Mouse (Mus musculus): ENCODE measurements around the gene Duox1. TPM values are rescaled to one million over a fixed set of nuclear protein-coding genes. Genes with fewer than 3 reads are reported as not detected.

Gene Duox1
- polyA plus RNA-seq, 1 experiment: 0.16 TPM

- H3K4me1 ChIP-seq (ENCODE audit: control insufficient read depth, insufficient read depth, insufficient read length, low read length): peaks cover 9% of the 10 kb centered on the region
- H3K4me3 ChIP-seq (ENCODE audit: low read depth, low read length): no peak overlapping the region
- no peaks in the 10 kb centered on the region for H3K36me3 ChIP-seq (ENCODE audit: control insufficient read depth, insufficient read depth, low read length)
- H3K27ac ChIP-seq (ENCODE audit: insufficient read depth, low read depth, low read length): no peak overlapping the region
- no peaks in the 10 kb centered on the region for H3K27me3 ChIP-seq (ENCODE audit: control insufficient read depth, insufficient read depth, low read length)
- TF ChIP-seq CTCF (IDR thresholded peaks at IDR 0.05; ENCODE audit: extremely low read depth, insufficient read length, insufficient replicate concordance, low read depth, low read length) (no peak), POLR2A (IDR thresholded peaks at IDR 0.05; ENCODE audit: low read depth, low read length) (no peak)
- 68% methylated on average over 3 of the region's 3 CpGs for WGBS
Measured at GRCm38 (mm10) chr2:122356187-122356586, 40.7 kb downstream of the Duox1 start.

DNA sequence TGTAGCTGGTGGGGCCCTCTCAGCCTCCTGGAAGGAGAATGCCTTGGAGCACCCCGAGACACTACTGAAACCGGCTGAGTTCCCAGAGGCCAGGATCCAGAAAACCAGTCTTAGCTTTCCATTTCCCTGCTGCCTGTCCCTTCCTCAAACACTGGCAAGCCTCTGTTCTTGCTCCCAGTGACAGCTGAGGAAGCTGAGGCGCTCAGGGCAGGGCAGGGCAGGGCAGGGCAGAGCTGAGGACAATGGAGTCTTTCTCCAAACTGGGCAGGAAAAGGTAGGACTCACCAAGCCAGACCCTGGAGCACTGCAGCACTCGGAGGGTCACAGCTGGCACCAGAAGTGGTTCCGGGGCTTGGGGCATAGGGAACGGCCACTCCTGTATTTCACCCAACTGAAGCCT is 44.8 kb downstream of the Duox1 start:
- Histone ChIP-seq H3K27ac (ENCODE audit: insufficient read depth, low read depth, low read length) (no peak overlapping the region), H3K36me3 (ENCODE audit: control insufficient read depth, insufficient read depth, low read length) (no peaks in the 10 kb centered on the region), H3K4me1 (ENCODE audit: control insufficient read depth, insufficient read depth, insufficient read length, low read length) (peaks cover 15% of the 10 kb centered on the region), H3K4me3 (ENCODE audit: low read depth, low read length) (no peak overlapping the region), H3K27me3 (ENCODE audit: control insufficient read depth, insufficient read depth, low read length) (no peaks in the 10 kb centered on the region)
- no peak for TF ChIP-seq CTCF (IDR thresholded peaks at IDR 0.05; ENCODE audit: extremely low read depth, insufficient read length, insufficient replicate concordance, low read depth, low read length)
- TF ChIP-seq POLR2A (IDR thresholded peaks at IDR 0.05; ENCODE audit: low read depth, low read length): no peak
- 29% methylated on average over 6 of the region's 6 CpGs for WGBS

GRCm38 (mm10) chr2:122361181-122361580 is 45.7 kb downstream of the Duox1 start:
- WGBS: 39% methylated on average over 6 of the region's 6 CpGs
- Histone ChIP-seq H3K27me3 (ENCODE audit: control insufficient read depth, insufficient read depth, low read length) (no peaks in the 10 kb centered on the region), H3K27ac (ENCODE audit: insufficient read depth, low read depth, low read length) (0 out of 2 replicates have a peak overlapping the region, but pooled peaks have one; percentile 5), H3K4me3 (ENCODE audit: low read depth, low read length) (no peak overlapping the region), H3K4me1 (ENCODE audit: control insufficient read depth, insufficient read depth, insufficient read length, low read length) (peaks cover 14% of the 10 kb centered on the region), H3K36me3 (ENCODE audit: control insufficient read depth, insufficient read depth, low read length) (no peaks in the 10 kb centered on the region)
- TF ChIP-seq CTCF (IDR thresholded peaks at IDR 0.05; ENCODE audit: extremely low read depth, insufficient read length, insufficient replicate concordance, low read depth, low read length): no peak
- no peak for TF ChIP-seq POLR2A (IDR thresholded peaks at IDR 0.05; ENCODE audit: low read depth, low read length)

GRCm38 (mm10) chr2:122361868-122362621 is 46.6 kb downstream of the Duox1 start:
- Histone ChIP-seq H3K27me3 (ENCODE audit: control insufficient read depth, insufficient read depth, low read length) (no peaks in the 10 kb centered on the region), H3K36me3 (ENCODE audit: control insufficient read depth, insufficient read depth, low read length) (no peaks in the 10 kb centered on the region), H3K4me3 (ENCODE audit: low read depth, low read length) (no peak overlapping the region), H3K27ac (ENCODE audit: insufficient read depth, low read depth, low read length) (no peak overlapping the region; the same call in 1 of the 2 replicates), H3K4me1 (ENCODE audit: control insufficient read depth, insufficient read depth, insufficient read length, low read length) (peaks cover 12% of the 10 kb centered on the region)
- 47% methylated on average over 10 of the region's 10 CpGs for WGBS
- no peak for TF ChIP-seq POLR2A (IDR thresholded peaks at IDR 0.05; ENCODE audit: low read depth, low read length)
- TF ChIP-seq CTCF (IDR thresholded peaks at IDR 0.05; ENCODE audit: extremely low read depth, insufficient read length, insufficient replicate concordance, low read depth, low read length): no peak

DNA sequence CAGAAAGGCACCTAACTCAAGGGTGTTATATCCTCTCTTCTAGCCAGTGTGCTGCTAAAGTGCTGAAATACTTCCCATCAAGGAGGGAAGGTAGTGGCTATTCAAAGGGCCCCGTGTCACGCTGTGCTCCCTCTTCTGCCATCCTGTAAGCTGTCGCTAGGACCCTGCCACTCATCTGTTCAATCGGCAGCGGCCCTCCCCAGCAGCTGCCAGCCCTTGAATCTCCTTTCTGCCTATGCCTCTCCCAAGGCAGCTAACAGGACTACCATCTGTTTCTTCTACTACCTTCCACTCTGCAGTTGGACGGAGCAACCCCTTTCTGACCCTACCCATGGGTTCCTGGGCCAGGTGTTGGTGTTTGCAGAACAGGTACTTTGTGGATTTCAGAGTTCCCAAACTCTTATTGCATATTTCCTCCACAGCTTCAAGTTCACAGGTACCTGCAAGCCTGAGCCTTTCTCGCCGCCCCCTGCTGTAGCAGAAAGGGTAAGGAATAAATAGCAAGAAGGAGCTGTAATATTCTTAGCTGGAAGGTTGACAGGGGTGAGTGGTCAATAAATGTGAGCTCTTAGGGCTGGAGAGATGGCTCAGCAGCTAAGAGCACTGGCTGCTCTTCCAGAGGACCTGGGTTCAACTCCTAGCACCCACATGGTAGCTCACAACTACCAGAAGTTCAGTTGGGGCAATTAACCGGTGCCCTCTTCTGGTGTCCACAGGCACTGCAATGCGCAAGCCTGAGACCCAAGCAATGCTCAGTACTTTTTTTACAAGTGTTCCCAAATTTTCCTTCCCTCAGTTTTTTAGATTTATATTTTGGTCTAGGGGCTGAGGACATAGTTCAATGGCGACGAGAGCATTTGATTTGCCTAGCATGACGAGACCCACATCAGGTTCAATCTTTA is 47.4 kb downstream of the Duox1 start:
- 94% methylated on average over 13 of the region's 13 CpGs for WGBS
- no peaks in the 10 kb centered on the region for H3K27me3 ChIP-seq (ENCODE audit: control insufficient read depth, insufficient read depth, low read length)
- peaks cover 12% of the 10 kb centered on the region for H3K4me1 ChIP-seq (ENCODE audit: control insufficient read depth, insufficient read depth, insufficient read length, low read length)
- H3K4me3 ChIP-seq (ENCODE audit: low read depth, low read length): no peak overlapping the region
- peak; percentile 14; the same call in 1 of the 2 replicates for TF ChIP-seq CTCF (IDR thresholded peaks at IDR 0.05; ENCODE audit: extremely low read depth, insufficient read length, insufficient replicate concordance, low read depth, low read length)
- no peak for TF ChIP-seq POLR2A (IDR thresholded peaks at IDR 0.05; ENCODE audit: low read depth, low read length)
- H3K27ac ChIP-seq (ENCODE audit: insufficient read depth, low read depth, low read length): no peak overlapping the region
- no peaks in the 10 kb centered on the region for H3K36me3 ChIP-seq (ENCODE audit: control insufficient read depth, insufficient read depth, low read length)

DNA sequence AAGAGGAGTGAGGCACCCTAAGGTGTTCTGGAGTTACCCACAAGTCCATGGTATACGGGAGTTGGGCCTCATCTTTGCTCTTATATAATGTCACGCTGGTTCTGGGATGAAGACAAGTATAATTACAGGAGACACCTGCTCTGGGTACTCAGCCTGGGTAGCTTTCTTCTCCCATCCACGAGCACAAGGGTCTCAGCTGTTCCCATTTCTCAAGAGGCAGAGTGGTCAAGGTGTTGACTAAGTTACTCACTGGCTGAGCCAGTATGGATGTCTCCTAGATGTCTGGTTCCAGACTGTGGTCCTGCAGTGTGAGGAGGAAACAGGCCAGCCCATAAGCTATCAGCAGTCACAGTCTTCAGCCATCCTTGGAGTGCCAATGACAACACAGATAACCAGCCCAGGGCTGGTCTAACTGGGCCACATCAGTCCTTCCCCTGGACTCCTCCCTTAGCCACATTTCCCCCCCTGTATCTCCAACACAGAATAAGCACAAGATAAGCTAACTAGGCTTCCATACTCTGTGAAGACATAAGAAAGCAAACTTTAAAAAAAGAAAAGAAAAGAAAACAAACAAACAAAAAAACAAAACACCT is 49.0 kb downstream of the Duox1 start:
- 91% methylated on average over 3 of the region's 3 CpGs for WGBS
- no peak for TF ChIP-seq POLR2A (IDR thresholded peaks at IDR 0.05; ENCODE audit: low read depth, low read length)
- H3K36me3 ChIP-seq (ENCODE audit: control insufficient read depth, insufficient read depth, low read length): no peaks in the 10 kb centered on the region
- H3K4me3 ChIP-seq (ENCODE audit: low read depth, low read length): no peak overlapping the region
- no peaks in the 10 kb centered on the region for H3K27me3 ChIP-seq (ENCODE audit: control insufficient read depth, insufficient read depth, low read length)
- no peak overlapping the region for H3K27ac ChIP-seq (ENCODE audit: insufficient read depth, low read depth, low read length)
- peaks cover 22% of the 10 kb centered on the region for H3K4me1 ChIP-seq (ENCODE audit: control insufficient read depth, insufficient read depth, insufficient read length, low read length)

Data from small intestine, adult 2 months (tissue).